Mouse (Mus musculus): ENCODE results near the gene Scn8a. TPM values are rescaled to one million over a fixed set of nuclear protein-coding genes. Genes with fewer than 3 reads are reported as not detected.

Scn8a gene
- polyA plus RNA-seq, 1 experiment from 2014 or later = 0.59 TPM

- no peak overlapping the region for H3K9ac ChIP-seq (ENCODE audit: low read depth, low read length)
- H3K4me1 ChIP-seq (replicated peaks; ENCODE audit: control insufficient read depth, insufficient read depth, low read length) = no peaks in the 10 kb centered on the region
- peaks cover 55% of the 10 kb centered on the region for H3K27me3 ChIP-seq (replicated peaks; ENCODE audit: control insufficient read depth, insufficient read depth, low read length)
- no peak for TF ChIP-seq CTCF (IDR thresholded peaks at IDR 0.05; ENCODE audit: low read depth)
- no peak for ATAC-seq
- 1% methylated on average over 14 of the region's 69 CpGs for WGBS
- no peak overlapping the region for H3K27ac ChIP-seq (ENCODE audit: low read depth, low read length)
- H3K9me3 ChIP-seq (ENCODE audit: control insufficient read depth) = peaks cover 1% of the 10 kb centered on the region; the same call in 1 of the 2 replicates
- H3K4me2 ChIP-seq (replicated peaks; ENCODE audit: low read depth) = peak overlapping the region; percentile 85
- no peaks in the 10 kb centered on the region for H3K36me3 ChIP-seq (ENCODE audit: control insufficient read depth, insufficient read depth)
- peak overlapping the region; percentile 55 for H3K4me3 ChIP-seq (ENCODE audit: low read depth, low read length)
These were observed 1.1 kb downstream of the Scn8a start for GRCm38 (mm10) chr15:100870775-100871106.

DNA sequence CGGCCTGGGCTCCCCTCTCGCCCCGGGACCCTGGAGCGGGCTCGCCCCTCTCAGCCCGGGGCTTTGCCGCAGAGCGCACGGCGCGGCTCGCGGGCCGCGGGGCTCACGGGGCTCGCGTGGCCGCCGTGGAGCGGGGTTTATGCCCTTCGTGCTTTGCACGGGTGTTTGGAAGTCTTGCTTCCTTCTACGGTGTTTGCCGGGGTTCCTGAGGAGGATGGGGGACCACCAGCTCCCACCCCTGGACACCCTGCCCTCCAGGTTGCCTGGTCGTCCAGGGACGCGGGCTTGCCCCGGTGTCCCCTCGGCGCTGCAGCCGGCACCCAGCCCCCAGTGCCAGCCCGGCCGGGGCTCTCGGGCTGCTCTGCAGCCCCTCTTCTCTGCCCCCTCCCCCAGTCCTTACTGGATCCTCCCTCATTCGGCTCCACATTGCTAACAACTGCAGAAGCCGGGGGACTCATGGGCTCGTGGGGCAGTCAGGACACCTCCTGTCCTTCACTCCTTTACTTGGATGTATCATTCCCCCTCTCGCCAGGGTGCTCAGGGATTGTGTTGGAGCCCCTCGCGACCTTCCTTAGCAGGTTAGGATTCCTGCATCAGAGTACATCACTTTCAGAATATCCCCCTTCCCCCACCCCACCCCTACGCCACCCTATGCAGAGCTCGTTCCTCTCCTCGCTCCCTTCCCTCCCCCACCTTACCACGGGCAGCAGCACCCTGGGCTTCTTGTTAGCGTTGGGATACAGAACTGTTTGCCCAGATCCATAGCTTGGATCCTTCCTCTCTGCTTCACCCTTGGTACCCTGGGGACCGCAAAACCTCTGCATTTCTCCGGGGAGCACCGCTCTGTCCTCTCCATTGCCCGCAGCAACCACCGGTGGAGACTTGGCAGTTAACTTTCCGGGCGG lies 1.7 kb downstream of the Scn8a start:
- Histone ChIP-seq H3K9ac (ENCODE audit: low read depth, low read length) (no peak overlapping the region), H3K27me3 (replicated peaks; ENCODE audit: control insufficient read depth, insufficient read depth, low read length) (peaks cover 55% of the 10 kb centered on the region), H3K27ac (ENCODE audit: low read depth, low read length) (no peak overlapping the region), H3K4me2 (replicated peaks; ENCODE audit: low read depth) (peak overlapping the region; percentile 85), H3K9me3 (ENCODE audit: control insufficient read depth) (no peaks in the 10 kb centered on the region), H3K4me3 (ENCODE audit: low read depth, low read length) (peak overlapping the region; percentile 55), H3K36me3 (ENCODE audit: control insufficient read depth, insufficient read depth) (no peaks in the 10 kb centered on the region), H3K4me1 (replicated peaks; ENCODE audit: control insufficient read depth, insufficient read depth, low read length) (no peaks in the 10 kb centered on the region)
- 1% methylated on average over 50 of the region's 53 CpGs for WGBS
- TF ChIP-seq CTCF (IDR thresholded peaks at IDR 0.05; ENCODE audit: low read depth) = no peak
- ATAC-seq = no peak

GRCm38 (mm10) chr15:100873155-100873554 lies 3.5 kb downstream of the Scn8a start:
- 3% methylated on average over 16 of the region's 16 CpGs for WGBS
- Histone ChIP-seq H3K9me3 (ENCODE audit: control insufficient read depth) (no peaks in the 10 kb centered on the region), H3K36me3 (ENCODE audit: control insufficient read depth, insufficient read depth) (no peaks in the 10 kb centered on the region), H3K9ac (ENCODE audit: low read depth, low read length) (no peak overlapping the region), H3K4me2 (replicated peaks; ENCODE audit: low read depth) (no peak overlapping the region), H3K4me1 (replicated peaks; ENCODE audit: control insufficient read depth, insufficient read depth, low read length) (no peaks in the 10 kb centered on the region), H3K27me3 (replicated peaks; ENCODE audit: control insufficient read depth, insufficient read depth, low read length) (peaks cover 55% of the 10 kb centered on the region), H3K27ac (ENCODE audit: low read depth, low read length) (no peak overlapping the region), H3K4me3 (ENCODE audit: low read depth, low read length) (no peak overlapping the region)
- TF ChIP-seq CTCF (IDR thresholded peaks at IDR 0.05; ENCODE audit: low read depth) = 0 out of 2 replicates have a peak, but pooled peaks have one; percentile 7
- no peak for ATAC-seq

- H3K36me3 ChIP-seq (ENCODE audit: control insufficient read depth, insufficient read depth) = no peaks in the 10 kb centered on the region
- WGBS = 62% methylated on average over 15 of the region's 15 CpGs
These were observed 9.4 kb downstream of the Scn8a start for GRCm38 (mm10) chr15:100879073-100879472.

GRCm38 (mm10) chr15:100881385-100881784 lies 11.7 kb downstream of the Scn8a start:
- WGBS = 74% methylated on average over 5 of the region's 5 CpGs
- H3K36me3 ChIP-seq (ENCODE audit: control insufficient read depth, insufficient read depth) = no peaks in the 10 kb centered on the region
- TF ChIP-seq CTCF (IDR thresholded peaks at IDR 0.05; ENCODE audit: low read depth) = no peak

More at GRCm38 (mm10) chr15:100879073-100879472, 9.4 kb downstream of the Scn8a start:
- Histone ChIP-seq H3K9me3 (ENCODE audit: control insufficient read depth) (no peaks in the 10 kb centered on the region), H3K27ac (ENCODE audit: low read depth, low read length) (no peak overlapping the region), H3K4me3 (ENCODE audit: low read depth, low read length) (no peak overlapping the region), H3K9ac (ENCODE audit: low read depth, low read length) (no peak overlapping the region), H3K4me2 (replicated peaks; ENCODE audit: low read depth) (no peak overlapping the region), H3K27me3 (replicated peaks; ENCODE audit: control insufficient read depth, insufficient read depth, low read length) (peaks cover 5% of the 10 kb centered on the region; the same call in 1 of the 2 replicates), H3K4me1 (replicated peaks; ENCODE audit: control insufficient read depth, insufficient read depth, low read length) (no peaks in the 10 kb centered on the region)
- no peak for TF ChIP-seq CTCF (IDR thresholded peaks at IDR 0.05; ENCODE audit: low read depth)
- ATAC-seq = no peak

GRCm38 (mm10) chr15:100884481-100884880 lies 14.8 kb downstream of the Scn8a start:
- TF ChIP-seq CTCF (IDR thresholded peaks at IDR 0.05; ENCODE audit: low read depth) = no peak
- no peak overlapping the region for H3K9ac ChIP-seq (ENCODE audit: low read depth, low read length)
- H3K4me3 ChIP-seq (ENCODE audit: low read depth, low read length) = no peak overlapping the region
- no peak overlapping the region for H3K4me2 ChIP-seq (replicated peaks; ENCODE audit: low read depth)
- H3K27ac ChIP-seq (ENCODE audit: low read depth, low read length) = no peak overlapping the region
- 95% methylated on average over 6 of the region's 6 CpGs for WGBS
- ATAC-seq = no peak
- no peaks in the 10 kb centered on the region for H3K4me1 ChIP-seq (replicated peaks; ENCODE audit: control insufficient read depth, insufficient read depth, low read length)
- H3K27me3 ChIP-seq (replicated peaks; ENCODE audit: control insufficient read depth, insufficient read depth, low read length) = no peaks in the 10 kb centered on the region; the same call in 1 of the 2 replicates
- no peaks in the 10 kb centered on the region for H3K36me3 ChIP-seq (ENCODE audit: control insufficient read depth, insufficient read depth)
- H3K9me3 ChIP-seq (ENCODE audit: control insufficient read depth) = no peaks in the 10 kb centered on the region

More at GRCm38 (mm10) chr15:100881385-100881784, 11.7 kb downstream of the Scn8a start:
- H3K4me2 ChIP-seq (replicated peaks; ENCODE audit: low read depth) = no peak overlapping the region
- H3K27me3 ChIP-seq (replicated peaks; ENCODE audit: control insufficient read depth, insufficient read depth, low read length) = no peaks in the 10 kb centered on the region; the same call in 1 of the 2 replicates
- no peak for ATAC-seq
- H3K4me3 ChIP-seq (ENCODE audit: low read depth, low read length) = no peak overlapping the region
- H3K9ac ChIP-seq (ENCODE audit: low read depth, low read length) = no peak overlapping the region
- no peaks in the 10 kb centered on the region for H3K4me1 ChIP-seq (replicated peaks; ENCODE audit: control insufficient read depth, insufficient read depth, low read length)
- H3K9me3 ChIP-seq (ENCODE audit: control insufficient read depth) = no peaks in the 10 kb centered on the region
- H3K27ac ChIP-seq (ENCODE audit: low read depth, low read length) = no peak overlapping the region
